In the genomic region with DNA sequence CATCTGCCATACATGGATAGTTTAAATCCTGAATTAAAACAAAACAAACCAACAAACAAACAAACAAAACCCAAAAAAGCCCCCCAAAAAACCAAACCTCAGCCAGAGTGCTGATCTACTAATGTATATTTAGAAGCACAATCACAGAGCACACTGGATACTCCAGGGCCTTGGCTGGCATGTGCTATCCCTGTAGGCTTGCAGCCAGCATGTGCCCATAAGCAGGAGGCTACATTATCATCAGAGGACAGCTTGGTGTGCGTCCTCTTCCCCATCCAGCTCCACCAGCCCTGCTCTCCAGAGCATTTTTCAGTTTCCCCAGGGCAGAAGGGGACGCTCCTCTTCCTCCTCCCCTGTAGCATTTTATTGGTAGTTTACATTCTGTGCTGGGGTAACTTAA, we compare ENCODE assay signal across 30 mouse cellular contexts.
A peak's percentile ranks its signal among the peaks of the same experiment; 100 is the strongest.
DNase-seq lines count a peak whose midpoint lies in the region; ATAC-seq lines count a peak whose summit lies in the region.
"Had no signal": no experiment of that assay in that cellular context is flagged by ENCODE, and none has a peak within 500 bp of the region (broad histone marks: within the 10 kb centered on the region; RNA-seq: fewer than 3 reads in every experiment).

No protein-coding gene starts in this region.

- H3K4me1 ChIP-seq in limb, embryonic 10.5 days: no peaks in the 10 kb centered on the region
- H3K4me1 ChIP-seq: embryonic facial prominence, embryonic 13.5 days; heart, embryonic 13.5 days; intestine, embryonic 15.5 days; liver, embryonic 15.5 days; midbrain, embryonic 15.5 days had no signal

- no peaks in the 10 kb centered on the region for H3K27me3 ChIP-seq in limb, embryonic 10.5 days (ENCODE audit: low read depth, poor library complexity, severe bottlenecking)
- H3K27me3 ChIP-seq: embryonic facial prominence, embryonic 13.5 days; heart, embryonic 13.5 days; intestine, embryonic 15.5 days; liver, embryonic 15.5 days; midbrain, embryonic 15.5 days had no signal

- no peaks in the 10 kb centered on the region for H3K36me3 ChIP-seq in limb, embryonic 10.5 days
- H3K36me3 ChIP-seq: embryonic facial prominence, embryonic 13.5 days; forebrain, embryonic 10.5 days; G1E; heart, embryonic 13.5 days; hindbrain, embryonic 10.5 days; intestine, embryonic 15.5 days; liver, embryonic 15.5 days; midbrain, embryonic 10.5 days; midbrain, embryonic 15.5 days had no signal

- intact Hi-C loops in heart, postnatal 10 days (cut with DNase I): no loop called here

- 84% methylated on average over 2 of the region's 2 CpGs for WGBS in limb, embryonic 10.5 days

- no peak for DNase-seq in cerebellum, postnatal 4 days (ENCODE audit: low spot score in 2 of 2)
- DNase-seq in heart, postnatal 10 days: peak; percentile 6 to 52
- no peak for DNase-seq in heart, adult 11 months
- peak; percentile 49 for DNase-seq in brain, adult 2 months (ENCODE audit: low read depth, low spot score)
- DNase-seq in cerebellum, adult 9-11 months: peak; percentile 21
- no peak for DNase-seq in limb, embryonic 10.5 days (ENCODE audit: low spot score)
- DNase-seq: adrenal gland, adult 8-10 months; kidney, adult 2 months; kidney, postnatal 4 days; lung, embryonic 14.5 days; lung, postnatal 14 days; right cerebral cortex, adult 18-20 months; spleen, adult 18-20 months; thymus, adult 18-20 months; thymus, postnatal 25 days had no signal

- H3K4me3 ChIP-seq in limb, embryonic 10.5 days: no peak overlapping the region
- H3K4me3 ChIP-seq: embryonic facial prominence, embryonic 13.5 days; forebrain, embryonic 10.5 days; heart, embryonic 13.5 days; hindbrain, embryonic 10.5 days; intestine, embryonic 15.5 days; liver, embryonic 15.5 days; midbrain, embryonic 10.5 days; midbrain, embryonic 15.5 days had no signal

- no peak overlapping the region for H3K27ac ChIP-seq in limb, embryonic 10.5 days
- H3K27ac ChIP-seq: embryonic facial prominence, embryonic 13.5 days; forebrain, embryonic 10.5 days; heart, embryonic 13.5 days; hindbrain, embryonic 10.5 days; intestine, embryonic 15.5 days; kidney, postnatal 0 days; liver, embryonic 15.5 days; midbrain, embryonic 10.5 days; midbrain, embryonic 15.5 days; stomach, postnatal 0 days had no signal

- no peaks in the 10 kb centered on the region for H3K9me3 ChIP-seq in limb, embryonic 10.5 days (replicated peaks)
- H3K9me3 ChIP-seq: embryonic facial prominence, embryonic 13.5 days; forebrain, embryonic 10.5 days; G1E; heart, embryonic 13.5 days; hindbrain, embryonic 10.5 days; intestine, embryonic 15.5 days; liver, embryonic 15.5 days; midbrain, embryonic 10.5 days; midbrain, embryonic 15.5 days had no signal

- ATAC-seq in cerebellum, adult (ENCODE audit: insufficient number of reproducible peaks, low FRiP score, low TSS enrichment): peak; percentile 87
- no peak for ATAC-seq in CD4-positive, CD25-positive, alpha-beta regulatory T cell, adult 4 months
- ATAC-seq: forebrain, embryonic 16.5 days; hindbrain, embryonic 16.5 days; intestine, embryonic 15.5 days; midbrain, embryonic 15.5 days had no signal

Comparison
In these comparisons a context has a peak if more than half of its experiments do, and no peak if none do; other contexts are left out.
1. DNase-seq: peak in heart, postnatal 10 days (2 of 2), brain, adult 2 months (single experiment) and cerebellum, adult 9-11 months (single experiment); none in cerebellum, postnatal 4 days (0 of 2), heart, adult 11 months (single experiment) and limb, embryonic 10.5 days (single experiment).